Mouse (Mus musculus): ENCODE data around the gene Tesc. TPM values are rescaled to one million over a fixed set of nuclear protein-coding genes. Genes with fewer than 3 reads are reported as not detected.

Tesc gene
- polyA plus RNA-seq, 1 experiment = 21.8 TPM

GRCm38 (mm10) chr5:118095849-118096248 is 68.3 kb downstream of the Tesc start:
- WGBS = 61% methylated on average over 4 of the region's 4 CpGs
- Histone ChIP-seq H3K27ac (ENCODE audit: control insufficient read depth, insufficient read depth, low read depth, low read length, poor library complexity) (no peak overlapping the region), H3K4me3 (replicated peaks; ENCODE audit: control insufficient read depth, low read depth, low read length) (no peak overlapping the region), H3K4me1 (ENCODE audit: control insufficient read depth, insufficient read depth, low read length) (no peaks in the 10 kb centered on the region)
- TF ChIP-seq POLR2A (IDR thresholded peaks at IDR 0.05; ENCODE audit: borderline replicate concordance, control insufficient read depth, low read depth, low read length) = no peak
- no peak for TF ChIP-seq CTCF (IDR thresholded peaks at IDR 0.05; ENCODE audit: control insufficient read depth, insufficient read depth, low read length)

- TF ChIP-seq CTCF (IDR thresholded peaks at IDR 0.05; ENCODE audit: control insufficient read depth, insufficient read depth, low read length) = no peak
- TF ChIP-seq POLR2A (IDR thresholded peaks at IDR 0.05; ENCODE audit: borderline replicate concordance, control insufficient read depth, low read depth, low read length) = no peak
- Histone ChIP-seq H3K4me3 (replicated peaks; ENCODE audit: control insufficient read depth, low read depth, low read length) (no peak overlapping the region), H3K27ac (ENCODE audit: control insufficient read depth, insufficient read depth, low read depth, low read length, poor library complexity) (no peak overlapping the region), H3K4me1 (ENCODE audit: control insufficient read depth, insufficient read depth, low read length) (no peaks in the 10 kb centered on the region)
- WGBS = 80% methylated on average over 3 of the region's 3 CpGs
These were observed 68.8 kb downstream of the Tesc start for GRCm38 (mm10) chr5:118096317-118096716.

GRCm38 (mm10) chr5:118099069-118099869 is 71.7 kb downstream of the Tesc start:
- no peak overlapping the region for H3K27ac ChIP-seq (ENCODE audit: control insufficient read depth, insufficient read depth, low read depth, low read length, poor library complexity)
- TF ChIP-seq CTCF (IDR thresholded peaks at IDR 0.05; ENCODE audit: control insufficient read depth, insufficient read depth, low read length) (no peak), POLR2A (IDR thresholded peaks at IDR 0.05; ENCODE audit: borderline replicate concordance, control insufficient read depth, low read depth, low read length) (no peak)
- no peak overlapping the region for H3K4me3 ChIP-seq (replicated peaks; ENCODE audit: control insufficient read depth, low read depth, low read length)
- 82% methylated on average over 11 of the region's 11 CpGs for WGBS
- H3K4me1 ChIP-seq (ENCODE audit: control insufficient read depth, insufficient read depth, low read length) = no peaks in the 10 kb centered on the region

- Histone ChIP-seq H3K4me1 (ENCODE audit: control insufficient read depth, insufficient read depth, low read length) (no peaks in the 10 kb centered on the region), H3K27ac (ENCODE audit: control insufficient read depth, insufficient read depth, low read depth, low read length, poor library complexity) (no peak overlapping the region), H3K4me3 (replicated peaks; ENCODE audit: control insufficient read depth, low read depth, low read length) (no peak overlapping the region)
- TF ChIP-seq CTCF (IDR thresholded peaks at IDR 0.05; ENCODE audit: control insufficient read depth, insufficient read depth, low read length) (no peak), POLR2A (IDR thresholded peaks at IDR 0.05; ENCODE audit: borderline replicate concordance, control insufficient read depth, low read depth, low read length) (no peak)
- WGBS = 83% methylated on average over 8 of the region's 8 CpGs
These were observed 72.4 kb downstream of the Tesc start for GRCm38 (mm10) chr5:118099870-118100478.

GRCm38 (mm10) chr5:118105536-118105935 is 78.0 kb downstream of the Tesc start:
- Histone ChIP-seq H3K27ac (ENCODE audit: control insufficient read depth, insufficient read depth, low read depth, low read length, poor library complexity) (no peak overlapping the region), H3K4me1 (ENCODE audit: control insufficient read depth, insufficient read depth, low read length) (no peaks in the 10 kb centered on the region), H3K4me3 (replicated peaks; ENCODE audit: control insufficient read depth, low read depth, low read length) (no peak overlapping the region)
- TF ChIP-seq POLR2A (IDR thresholded peaks at IDR 0.05; ENCODE audit: borderline replicate concordance, control insufficient read depth, low read depth, low read length) (no peak), CTCF (IDR thresholded peaks at IDR 0.05; ENCODE audit: control insufficient read depth, insufficient read depth, low read length) (no peak)
- WGBS = 85% methylated on average over 8 of the region's 8 CpGs

GRCm38 (mm10) chr5:118106667-118107066 is 79.1 kb downstream of the Tesc start:
- TF ChIP-seq CTCF (IDR thresholded peaks at IDR 0.05; ENCODE audit: control insufficient read depth, insufficient read depth, low read length) = no peak
- no peak for TF ChIP-seq POLR2A (IDR thresholded peaks at IDR 0.05; ENCODE audit: borderline replicate concordance, control insufficient read depth, low read depth, low read length)
- WGBS = 92% methylated on average over 10 of the region's 10 CpGs
- no peaks in the 10 kb centered on the region for H3K4me1 ChIP-seq (ENCODE audit: control insufficient read depth, insufficient read depth, low read length)
- no peak overlapping the region for H3K4me3 ChIP-seq (replicated peaks; ENCODE audit: control insufficient read depth, low read depth, low read length)
- no peak overlapping the region for H3K27ac ChIP-seq (ENCODE audit: control insufficient read depth, insufficient read depth, low read depth, low read length, poor library complexity)

- Histone ChIP-seq H3K4me1 (ENCODE audit: control insufficient read depth, insufficient read depth, low read length) (no peaks in the 10 kb centered on the region), H3K4me3 (replicated peaks; ENCODE audit: control insufficient read depth, low read depth, low read length) (no peak overlapping the region), H3K27ac (ENCODE audit: control insufficient read depth, insufficient read depth, low read depth, low read length, poor library complexity) (no peak overlapping the region; the same call in 1 of the 2 replicates)
- 90% methylated on average over 17 of the region's 17 CpGs for WGBS
- TF ChIP-seq CTCF (IDR thresholded peaks at IDR 0.05; ENCODE audit: control insufficient read depth, insufficient read depth, low read length) = no peak
- no peak for TF ChIP-seq POLR2A (IDR thresholded peaks at IDR 0.05; ENCODE audit: borderline replicate concordance, control insufficient read depth, low read depth, low read length)
These were observed 80.7 kb downstream of the Tesc start for GRCm38 (mm10) chr5:118108124-118108793.

- Histone ChIP-seq H3K27ac (ENCODE audit: control insufficient read depth, insufficient read depth, low read depth, low read length, poor library complexity) (no peak overlapping the region), H3K4me3 (replicated peaks; ENCODE audit: control insufficient read depth, low read depth, low read length) (no peak overlapping the region), H3K4me1 (ENCODE audit: control insufficient read depth, insufficient read depth, low read length) (no peaks in the 10 kb centered on the region)
- WGBS = 87% methylated on average over 7 of the region's 7 CpGs
- TF ChIP-seq CTCF (IDR thresholded peaks at IDR 0.05; ENCODE audit: control insufficient read depth, insufficient read depth, low read length) (no peak), POLR2A (IDR thresholded peaks at IDR 0.05; ENCODE audit: borderline replicate concordance, control insufficient read depth, low read depth, low read length) (no peak)
These were observed 81.4 kb downstream of the Tesc start for GRCm38 (mm10) chr5:118108794-118109440.

Other genes with a start within 250 kb of the Tesc start
- gene Nos1, start 246.7 kb upstream of the Tesc start, polyA plus RNA-seq (2011; ENCODE audit: insufficient read depth, insufficient read length, low replicate concordance, missing spikeins) = 0.15 TPM in 1 of 2 replicates, not detected in the other
- 2.2 and 5.8 TPM in 2 replicates for gene Fbxo21, start 51.0 kb upstream of the Tesc start, polyA plus RNA-seq (2011; ENCODE audit: insufficient read depth, insufficient read length, low replicate concordance, missing spikeins)
- 3.3 and 7.5 TPM in 2 replicates for gene Fbxw8, start 127.7 kb downstream of the Tesc start, polyA plus RNA-seq (2011; ENCODE audit: insufficient read depth, insufficient read length, low replicate concordance, missing spikeins)
- gene Hrk, start 136.9 kb downstream of the Tesc start, polyA plus RNA-seq (2011; ENCODE audit: insufficient read depth, insufficient read length, low replicate concordance, missing spikeins) = 1.1 TPM in 1 of 2 replicates, not detected in the other
- gene Rnft2, start 217.4 kb downstream of the Tesc start, polyA plus RNA-seq (2011; ENCODE audit: insufficient read depth, insufficient read length, low replicate concordance, missing spikeins) = 0.86 TPM in 1 of 2 replicates, not detected in the other
- 0.57 and 3.1 TPM in 2 replicates for gene 2410131K14Rik, start 217.5 kb downstream of the Tesc start, polyA plus RNA-seq (2011; ENCODE audit: insufficient read depth, insufficient read length, low replicate concordance, missing spikeins)

Measured in bone marrow, adult 2 months (tissue).